Mouse (Mus musculus): ENCODE data around the gene Mmrn2.
A peak's percentile ranks its signal among the peaks of the same experiment; 100 is the strongest.
"Not testable (repeated sequence)": the region's sequence is repeated elsewhere in the genome, so short reads cannot be mapped to it uniquely, and the experiment has no call there.

Gene Mmrn2

GRCm38 (mm10) chr14:34362726-34363445 is 12.4 kb upstream of the Mmrn2 start:
- DNase-seq (ENCODE audit: low read depth) = peak; percentile 50

GRCm38 (mm10) chr14:34363490-34364253 is 11.6 kb upstream of the Mmrn2 start:
- DNase-seq (ENCODE audit: low read depth) = peak; percentile 44

- DNase-seq (ENCODE audit: low read depth) = not testable (repeated sequence)
Measured at GRCm38 (mm10) chr14:34364254-34365146, 10.8 kb upstream of the Mmrn2 start.

DNA sequence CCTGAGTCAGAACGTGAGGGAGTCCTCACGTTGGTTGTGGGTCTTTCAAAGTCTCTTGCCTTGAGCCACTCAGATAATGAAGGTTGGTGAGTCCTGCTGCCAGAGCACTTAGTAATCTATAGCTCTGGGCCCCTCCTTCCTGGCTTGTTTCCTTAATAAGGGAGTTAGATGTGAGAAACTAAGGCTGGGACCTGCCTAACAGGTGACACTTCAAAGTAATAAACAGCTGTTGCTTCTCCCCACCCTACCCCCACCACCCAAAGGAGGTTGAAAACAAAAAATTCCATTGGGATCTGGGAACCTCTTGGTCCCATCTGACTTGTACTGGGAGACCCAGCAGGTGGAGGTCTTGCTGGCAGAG is 10.1 kb upstream of the Mmrn2 start:
- DNase-seq (ENCODE audit: low read depth) = no peak

DNA sequence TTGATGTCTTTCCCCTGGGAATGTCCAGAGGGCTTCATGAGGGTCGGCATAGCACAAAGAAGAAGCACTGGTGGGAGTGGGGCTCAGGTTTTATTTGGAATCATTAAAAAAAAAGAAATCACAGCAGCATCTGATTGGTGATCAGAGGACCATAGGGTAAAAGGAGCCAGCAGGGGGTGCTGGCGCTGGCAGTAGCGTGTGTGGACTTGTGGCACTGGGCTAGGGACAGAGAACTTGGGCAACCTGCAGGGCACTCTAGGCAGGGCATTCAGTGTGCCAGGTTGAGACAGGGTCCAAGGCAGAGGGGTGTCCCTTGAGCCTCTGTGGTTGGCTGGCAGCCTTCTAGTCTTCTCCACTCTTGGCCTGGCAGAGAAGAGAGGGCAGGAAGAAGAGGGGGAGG is 5.1 kb upstream of the Mmrn2 start:
- no peak for DNase-seq (ENCODE audit: low read depth)

DNA sequence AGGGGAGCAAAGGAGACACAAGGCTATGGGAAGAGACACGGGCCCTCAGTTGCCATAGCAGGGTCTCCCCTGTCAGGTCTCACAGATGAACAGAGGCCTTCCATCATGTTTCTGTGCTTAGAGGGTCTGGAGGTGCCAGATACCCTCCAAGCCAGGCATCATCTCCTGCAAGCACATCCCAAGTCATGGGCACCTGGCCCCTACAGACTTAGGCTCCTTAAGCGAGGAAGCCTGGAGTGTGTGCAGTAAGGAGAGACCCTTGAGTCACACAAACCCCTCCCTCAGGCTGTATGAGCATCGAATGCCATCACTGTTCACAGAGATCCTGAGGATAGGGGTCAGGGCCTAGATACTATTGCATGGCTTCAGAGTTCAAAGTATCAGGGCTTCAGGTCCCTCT is 4.3 kb upstream of the Mmrn2 start:
- no peak for DNase-seq (ENCODE audit: low read depth)

DNA sequence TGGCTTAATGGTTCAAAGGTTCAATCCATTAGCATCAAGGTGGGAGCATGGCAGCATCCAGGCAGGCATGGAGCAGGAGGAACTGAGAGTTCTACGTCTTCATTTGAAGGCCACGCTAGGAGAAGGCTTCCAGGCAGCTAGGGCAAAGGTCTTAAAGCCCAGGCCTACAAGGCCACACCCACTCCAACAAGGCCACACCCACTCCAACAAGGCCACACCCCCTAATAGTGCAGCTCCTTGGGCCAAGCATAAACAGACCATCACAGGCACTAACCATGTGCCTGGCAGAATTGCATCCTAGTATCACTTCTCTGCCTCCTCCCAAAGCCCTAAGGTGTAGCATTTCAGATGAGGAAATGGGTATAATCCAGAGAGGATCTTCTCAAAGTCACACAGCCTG is 3.5 kb upstream of the Mmrn2 start:
- no peak for DNase-seq (ENCODE audit: low read depth)

DNA sequence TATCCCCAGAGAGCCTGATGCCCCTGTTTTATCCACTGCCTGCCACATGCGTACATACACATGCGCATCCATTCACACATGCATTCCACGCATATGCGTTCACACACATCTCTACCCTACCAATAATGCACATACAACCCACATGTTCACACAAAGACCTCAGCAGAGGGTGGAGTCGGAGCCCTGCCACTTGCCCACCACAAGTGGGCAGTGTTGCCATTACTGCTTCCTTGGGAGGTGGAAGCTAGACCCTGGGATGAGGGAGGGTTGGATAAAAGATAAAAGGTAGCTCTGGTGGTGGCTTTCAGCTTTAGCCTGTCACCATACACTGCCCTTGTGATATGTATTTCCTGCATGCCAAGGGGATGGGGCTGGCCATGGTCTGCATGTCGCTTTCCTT is 2.6 kb upstream of the Mmrn2 start:
- no peak for DNase-seq (ENCODE audit: low read depth)

GRCm38 (mm10) chr14:34373581-34373980 is 1.7 kb upstream of the Mmrn2 start:
- DNase-seq (ENCODE audit: low read depth) = no peak

- DNase-seq (ENCODE audit: low read depth) = no peak
Measured at GRCm38 (mm10) chr14:34374577-34374976, 688 bp upstream of the Mmrn2 start, which contains the start of gene Sncg. Gene Sncg, minus strand, starts transcription at chr14:34374789.

DNA sequence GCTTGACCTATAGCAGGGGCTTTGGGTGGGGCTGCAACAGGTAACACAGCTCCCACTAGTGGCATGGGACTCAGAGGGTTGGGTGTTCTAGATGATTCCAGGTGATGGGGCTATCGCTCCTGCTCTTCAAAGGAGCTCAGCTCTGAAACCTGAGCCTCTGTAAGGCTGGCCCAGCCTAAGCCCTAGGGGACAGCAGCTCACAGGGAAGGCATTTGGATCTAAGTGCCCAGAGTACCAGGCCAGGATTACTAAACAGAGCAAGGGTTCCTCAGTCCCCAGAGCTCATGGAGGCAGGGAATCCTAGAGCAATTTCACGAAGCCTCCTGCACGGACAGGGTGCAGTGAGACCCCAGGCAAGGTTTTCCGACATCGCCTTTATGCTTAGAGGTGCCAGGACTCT is 676 bp downstream of the Mmrn2 start:
- DNase-seq (ENCODE audit: low read depth) = no peak

GRCm38 (mm10) chr14:34377121-34377520 is 1.9 kb downstream of the Mmrn2 start:
- no peak for DNase-seq (ENCODE audit: low read depth)

DNA sequence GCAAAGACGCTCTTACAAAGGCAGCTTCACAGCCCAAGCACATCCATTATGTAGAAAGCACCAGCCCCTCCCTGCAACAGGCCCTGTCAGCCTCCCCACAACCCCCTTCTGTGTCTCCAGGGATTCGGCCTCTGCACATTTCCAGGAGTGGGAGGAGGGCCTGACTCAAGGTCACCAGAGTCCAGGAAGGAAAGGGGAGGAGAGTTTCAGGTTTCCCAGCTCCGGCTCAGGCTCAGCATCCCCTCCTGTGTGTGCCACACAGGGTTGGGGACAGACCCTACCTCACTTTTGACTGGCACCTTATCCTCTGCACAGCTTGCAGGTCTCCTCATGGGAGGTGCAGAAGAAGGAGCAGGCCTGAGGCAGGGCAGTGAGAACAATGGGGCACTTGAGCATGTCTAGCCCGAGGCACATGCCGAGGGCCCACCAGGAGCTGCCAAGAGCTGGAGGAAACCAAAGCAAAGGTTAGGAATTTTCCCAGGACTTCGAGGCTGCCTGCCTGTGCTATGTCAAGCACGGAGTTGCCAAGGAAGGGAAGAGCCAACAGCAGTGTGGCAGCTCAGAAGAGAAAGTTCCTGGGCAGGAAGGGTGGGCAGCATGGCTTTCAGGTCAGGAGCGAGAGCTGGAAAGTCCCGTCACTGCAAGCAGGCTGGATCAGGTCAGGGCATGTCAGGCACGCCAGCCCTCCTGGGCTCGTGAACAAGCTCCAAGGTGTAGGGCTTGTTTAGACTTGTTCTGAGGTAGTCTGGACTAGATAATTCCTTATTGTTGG is 3.5 kb downstream of the Mmrn2 start:
- no peak for DNase-seq (ENCODE audit: low read depth)

DNA sequence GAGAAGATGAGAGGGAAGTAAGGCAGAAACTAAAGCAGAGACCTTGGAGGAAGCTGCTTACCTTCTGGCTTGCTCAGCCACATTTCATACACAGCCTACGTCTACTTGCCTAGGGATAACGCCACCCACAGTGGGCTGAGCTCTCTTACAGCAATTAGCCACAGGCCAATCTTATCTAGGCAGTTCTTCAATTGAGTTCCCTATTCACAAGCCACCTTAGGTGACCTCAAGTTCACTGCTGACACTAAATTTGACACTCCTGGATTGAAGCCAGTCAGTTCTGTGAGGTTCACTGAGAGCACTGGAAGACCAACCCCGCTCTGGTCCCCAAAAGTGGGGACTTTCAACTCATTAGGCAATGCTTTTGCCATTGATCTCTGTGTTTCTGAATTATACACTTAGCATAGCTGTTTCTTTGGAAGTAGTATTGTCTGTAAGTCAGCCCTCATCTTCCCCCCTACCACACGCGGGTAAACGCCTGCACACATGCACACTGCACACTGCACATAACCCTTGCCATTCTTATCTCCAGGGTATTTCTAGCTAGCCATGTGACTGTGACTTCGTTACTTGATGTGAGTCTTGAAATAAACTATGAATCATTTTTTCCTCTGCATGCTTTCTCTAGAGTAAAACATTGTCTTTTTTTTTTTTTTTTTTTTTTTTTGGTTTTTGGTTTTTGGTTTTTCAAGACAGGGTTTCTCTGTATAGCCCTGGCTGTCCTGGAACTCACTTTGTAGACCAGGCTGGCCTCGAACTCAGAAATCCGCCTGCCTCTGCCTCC is 7.8 kb downstream of the Mmrn2 start:
- no peak for DNase-seq (ENCODE audit: low read depth)

- DNase-seq (ENCODE audit: low read depth) = no peak
Measured at GRCm38 (mm10) chr14:34393295-34393694, 18.0 kb downstream of the Mmrn2 start.

DNA sequence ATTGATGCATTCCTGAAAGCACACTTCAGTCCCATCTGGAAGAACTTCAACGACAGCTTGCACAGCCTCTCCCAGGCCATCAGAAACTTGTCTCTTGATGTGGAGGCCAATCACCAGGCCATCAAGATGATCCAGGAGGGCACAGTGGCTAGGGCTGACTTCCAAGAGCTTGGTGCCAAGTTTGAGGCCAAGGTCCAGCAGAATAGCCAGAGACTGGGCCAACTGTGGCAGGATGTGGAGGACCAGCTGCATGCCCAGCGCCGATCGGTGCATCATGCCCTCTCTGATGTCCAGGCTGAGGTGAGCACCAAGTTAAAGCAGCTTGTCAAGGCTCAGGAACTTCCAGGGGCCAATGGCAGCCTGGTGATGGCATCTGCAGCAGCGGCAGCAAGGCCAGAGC is 22.6 kb downstream of the Mmrn2 start:
- no peak for DNase-seq (ENCODE audit: low read depth)

- no peak for DNase-seq (ENCODE audit: low read depth)
Measured at GRCm38 (mm10) chr14:34398901-34399300, 23.6 kb downstream of the Mmrn2 start.

DNA sequence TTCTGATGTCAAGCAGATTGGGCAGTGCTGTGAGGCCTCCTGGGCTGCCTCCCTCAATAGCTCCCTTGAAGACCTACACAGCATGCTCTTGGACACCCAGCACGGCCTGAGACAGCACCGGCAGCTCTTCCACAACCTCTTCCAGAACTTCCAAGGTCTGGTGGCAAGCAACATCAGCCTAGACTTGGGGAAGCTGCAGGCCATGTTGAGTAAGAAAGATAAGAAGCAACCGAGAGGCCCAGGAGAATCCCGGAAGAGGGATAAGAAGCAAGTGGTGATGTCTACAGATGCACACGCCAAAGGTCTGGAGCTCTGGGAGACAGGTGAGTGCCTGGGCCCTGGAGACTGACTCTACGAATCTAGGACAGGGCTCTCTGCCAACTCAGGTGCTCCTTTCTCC is 24.0 kb downstream of the Mmrn2 start:
- no peak for DNase-seq (ENCODE audit: low read depth)

DNA sequence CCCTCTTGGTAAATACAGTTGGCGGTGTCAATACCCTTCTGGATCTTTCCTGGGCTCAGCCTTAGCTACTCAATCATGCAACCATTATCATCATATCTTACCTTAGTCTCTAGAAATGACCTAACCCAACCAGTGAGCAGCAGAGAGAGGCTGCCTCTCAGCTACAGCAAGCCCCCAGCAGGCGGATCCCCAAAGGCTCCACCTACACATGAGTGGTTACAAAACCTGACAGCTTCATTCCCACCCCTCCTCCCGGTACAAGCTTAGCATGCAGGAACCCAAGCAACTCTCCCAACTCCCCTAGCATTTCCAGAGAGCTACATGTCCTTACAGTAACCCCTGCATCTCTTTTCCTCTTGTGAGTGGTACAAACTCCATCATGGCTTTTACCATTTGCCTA is 24.8 kb downstream of the Mmrn2 start:
- DNase-seq (ENCODE audit: low read depth) = no peak

DNA sequence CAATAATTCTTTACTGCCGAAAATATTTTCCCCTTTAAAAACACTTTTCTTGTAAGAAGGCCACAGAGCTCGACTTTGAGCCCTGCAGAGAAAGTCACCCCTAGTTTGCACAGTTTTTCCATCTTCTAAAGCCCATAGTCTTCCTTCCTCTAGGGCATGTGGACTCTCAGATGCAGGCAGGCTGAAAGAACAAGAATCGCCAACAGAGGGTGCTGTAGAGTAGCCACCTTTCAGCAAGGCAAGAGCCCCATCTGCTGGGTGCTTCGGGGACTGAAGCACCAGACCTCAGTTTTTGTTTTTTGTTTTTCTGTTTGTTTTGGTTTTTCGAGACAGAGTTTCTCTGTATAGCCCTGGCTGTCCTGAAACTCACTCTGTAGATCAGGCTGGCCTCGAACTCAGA is 25.9 kb downstream of the Mmrn2 start:
- peak; percentile 87 for DNase-seq (ENCODE audit: low read depth)

DNA sequence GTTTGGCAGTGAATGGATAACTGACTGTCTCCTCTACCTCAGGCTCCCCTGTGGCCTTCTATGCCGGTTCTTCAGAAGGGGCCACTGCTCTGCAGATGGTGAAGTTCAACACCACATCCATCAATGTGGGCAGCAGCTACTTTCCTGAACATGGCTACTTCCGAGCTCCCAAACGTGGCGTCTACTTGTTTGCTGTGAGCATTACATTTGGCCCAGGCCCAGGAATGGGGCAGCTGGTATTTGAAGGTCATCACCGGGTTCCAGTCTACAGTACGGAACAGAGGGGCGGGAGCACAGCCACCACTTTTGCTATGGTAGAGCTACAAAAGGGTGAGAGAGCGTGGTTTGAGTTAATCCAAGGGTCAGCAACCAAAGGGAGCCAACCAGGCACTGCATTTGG is 27.6 kb downstream of the Mmrn2 start:
- no peak for DNase-seq (ENCODE audit: low read depth)

All from naive thymus-derived CD4-positive, alpha-beta T cell, adult 2 months (primary cell).